Mouse (Mus musculus) lung, postnatal 36 days (tissue): ENCODE measurements around the gene Cdkl2.

ENCODE experiments used
- DNase-seq: peaks from one replicate; pipeline ENCODE4 v3.0.0; 2022; ENCODE audit warnings: mixed read lengths

Cdkl2 gene

GRCm38 (mm10) chr5:91991191-91991937 lies 52.3 kb downstream of the Cdkl2 start:
- no peak for DNase-seq

GRCm38 (mm10) chr5:91989261-91989660 lies 54.4 kb downstream of the Cdkl2 start:
- DNase-seq, result no peak

GRCm38 (mm10) chr5:91987799-91988198 lies 55.9 kb downstream of the Cdkl2 start:
- DNase-seq, result no peak

- no peak for DNase-seq
These were observed 56.4 kb downstream of the Cdkl2 start, which contains the start of gene Odaph for GRCm38 (mm10) chr5:91987236-91987635. TSS of gene Odaph (plus strand) at chr5:91987475.

- DNase-seq, result no peak
These were observed 58.0 kb downstream of the Cdkl2 start for GRCm38 (mm10) chr5:91985721-91986120.

GRCm38 (mm10) chr5:91983490-91983889 lies 60.2 kb downstream of the Cdkl2 start:
- DNase-seq, result no peak

- no peak for DNase-seq
These were observed 62.4 kb downstream of the Cdkl2 start for GRCm38 (mm10) chr5:91981176-91981840.

- DNase-seq, result no peak
These were observed 66.3 kb downstream of the Cdkl2 start for GRCm38 (mm10) chr5:91977397-91977770.

- DNase-seq, result no peak
These were observed 66.9 kb downstream of the Cdkl2 start for GRCm38 (mm10) chr5:91976566-91977396.

GRCm38 (mm10) chr5:91975758-91976157 lies 67.9 kb downstream of the Cdkl2 start:
- no peak for DNase-seq

GRCm38 (mm10) chr5:91974002-91974401 lies 69.7 kb downstream of the Cdkl2 start:
- no peak for DNase-seq

- DNase-seq, result no peak
These were observed 71.6 kb downstream of the Cdkl2 start for GRCm38 (mm10) chr5:91972046-91972445.

- peak; percentile 97 for DNase-seq
These were observed 80.8 kb downstream of the Cdkl2 start, which contains the start of gene Rchy1 for GRCm38 (mm10) chr5:91962639-91963440. TSS of gene Rchy1 (minus strand) at chr5:91963068.

GRCm38 (mm10) chr5:91962259-91962638 lies 81.4 kb downstream of the Cdkl2 start:
- DNase-seq, result peak; percentile 86

GRCm38 (mm10) chr5:91961370-91961769 lies 82.3 kb downstream of the Cdkl2 start:
- DNase-seq, result peak; percentile 48

- peak; percentile 69 for DNase-seq
These were observed 83.0 kb downstream of the Cdkl2 start for GRCm38 (mm10) chr5:91960606-91961254.

- DNase-seq, result no peak
These were observed 83.7 kb downstream of the Cdkl2 start for GRCm38 (mm10) chr5:91959986-91960385.

- DNase-seq, result no peak
These were observed 84.6 kb downstream of the Cdkl2 start for GRCm38 (mm10) chr5:91959096-91959495.

- DNase-seq, result no peak
These were observed 86.5 kb downstream of the Cdkl2 start for GRCm38 (mm10) chr5:91956991-91957760.
